15 mouse cellular contexts compared by ENCODE assay signal in genomic region chr12:70459546-70459945, GRCm38 (mm10).
"Had no signal": no experiment of that assay in that cellular context is flagged by ENCODE, and none has a peak within 500 bp of the region (broad histone marks: within the 10 kb centered on the region; RNA-seq: fewer than 3 reads in every experiment).

No protein-coding gene starts in this region.

- H3K27me3 ChIP-seq: neural tube, embryonic 15.5 days; stomach, embryonic 15.5 days had no signal

- H3K4me2 ChIP-seq: neural tube, embryonic 15.5 days; stomach, embryonic 15.5 days had no signal

- H3K9me3 ChIP-seq: neural tube, embryonic 15.5 days; stomach, embryonic 15.5 days had no signal

- H3K4me3 ChIP-seq: neural tube, embryonic 15.5 days; stomach, embryonic 15.5 days had no signal

- H3K9ac ChIP-seq: neural tube, embryonic 15.5 days; stomach, embryonic 15.5 days had no signal

- H3K27ac ChIP-seq: neural tube, embryonic 15.5 days; stomach, embryonic 15.5 days; stomach, postnatal 0 days had no signal

- H3K4me1 ChIP-seq: stomach, embryonic 15.5 days had no signal

- DNase-seq: retina, postnatal 1 day; right cerebral cortex, adult 18-20 months; right cerebral cortex, postnatal 14 days; right cerebral cortex, postnatal 25 days; right cerebral cortex, postnatal 4 days; spleen, adult 18-20 months; thymus, adult 18-20 months; thymus, adult 2 months; thymus, postnatal 14 days; thymus, postnatal 25 days; thymus, postnatal 36 days; thymus, postnatal 4 days had no signal
